Mouse (Mus musculus) brain, embryonic 14.5 days (tissue): ENCODE measurements around the gene Epdr1.

Source experiments
- CTCF ChIP-seq: fragments of 200-500 bp; IDR thresholded peaks from 2 replicates; pipeline ENCODE4 v1.5.1; 2012; ENCODE audit warnings: inconsistent platforms, mild to moderate bottlenecking, moderate library complexity, borderline replicate concordance; ENCODE audit not compliant: insufficient read depth, insufficient read length; ENCODE audit errors: extremely low read depth
- POLR2A ChIP-seq: fragments of 200-500 bp; IDR thresholded peaks from 2 replicates; pipeline ENCODE4 v1.6.1; 2012; ENCODE audit warnings: mild to moderate bottlenecking, inconsistent platforms, borderline replicate concordance; ENCODE audit not compliant: poor library complexity, insufficient read depth, insufficient read length, severe bottlenecking; ENCODE audit errors: extremely low read depth

DNA sequence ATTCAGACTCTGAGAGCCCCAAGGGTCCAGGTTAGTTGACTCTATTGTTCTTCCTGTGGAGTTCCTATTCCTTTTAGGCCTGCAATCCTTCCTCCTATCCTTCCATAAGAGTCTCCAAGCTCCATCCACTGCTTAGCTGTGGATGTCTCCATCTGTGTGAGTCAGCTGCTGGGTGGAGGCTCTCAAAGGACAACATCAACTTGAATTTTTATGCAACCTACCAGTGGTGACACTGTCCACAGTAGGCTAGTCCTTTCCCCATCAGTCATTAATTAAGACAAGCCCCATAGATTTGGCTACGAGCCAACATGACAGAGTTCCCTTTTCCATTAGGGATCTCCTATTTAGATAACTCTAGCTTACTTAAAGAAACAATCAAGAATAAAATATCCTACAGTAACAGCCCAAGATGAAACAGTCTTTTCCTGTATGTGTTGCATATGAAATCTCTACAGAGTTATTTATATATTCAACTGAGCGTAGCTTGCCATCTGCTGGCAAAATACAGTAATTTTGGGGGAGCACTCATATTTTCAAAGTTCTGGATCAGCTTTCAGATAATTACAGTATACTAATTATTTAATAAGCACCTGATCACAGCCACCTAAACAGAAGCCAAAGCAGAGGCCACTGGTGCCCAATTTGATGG, 20.6 kb upstream of the Epdr1 start:
- no peak for TF ChIP-seq CTCF
- no peak for TF ChIP-seq POLR2A
